Mouse (Mus musculus) urinary bladder, adult 2 months (tissue): ENCODE results near the gene Atpif1. TPM values are rescaled to one million over a fixed set of nuclear protein-coding genes. Genes with fewer than 3 reads are reported as not detected.
"Not testable (repeated sequence)": the region's sequence is repeated elsewhere in the genome, so short reads cannot be mapped to it uniquely, and the experiment has no call there.

ENCODE experiments used
- DNase-seq: peaks from one replicate; pipeline ENCODE4 v3.0.0; 2022; ENCODE audit warnings: low spot score
- polyA plus RNA-seq: library from polyadenylated mRNA; depleted of rRNA; stranded (reverse); fragments of >200 nt; gene quantifications from 2 replicates; pipeline ENCODE4 v1.2.3, GENCODE M21; 2012; rRNA removed

The Atpif1 gene
- polyA plus RNA-seq, 1 experiment: 421 TPM

GRCm38 (mm10) chr4:132491057-132491456 lies 42.4 kb downstream of the Atpif1 start:
- DNase-seq: no peak

DNA sequence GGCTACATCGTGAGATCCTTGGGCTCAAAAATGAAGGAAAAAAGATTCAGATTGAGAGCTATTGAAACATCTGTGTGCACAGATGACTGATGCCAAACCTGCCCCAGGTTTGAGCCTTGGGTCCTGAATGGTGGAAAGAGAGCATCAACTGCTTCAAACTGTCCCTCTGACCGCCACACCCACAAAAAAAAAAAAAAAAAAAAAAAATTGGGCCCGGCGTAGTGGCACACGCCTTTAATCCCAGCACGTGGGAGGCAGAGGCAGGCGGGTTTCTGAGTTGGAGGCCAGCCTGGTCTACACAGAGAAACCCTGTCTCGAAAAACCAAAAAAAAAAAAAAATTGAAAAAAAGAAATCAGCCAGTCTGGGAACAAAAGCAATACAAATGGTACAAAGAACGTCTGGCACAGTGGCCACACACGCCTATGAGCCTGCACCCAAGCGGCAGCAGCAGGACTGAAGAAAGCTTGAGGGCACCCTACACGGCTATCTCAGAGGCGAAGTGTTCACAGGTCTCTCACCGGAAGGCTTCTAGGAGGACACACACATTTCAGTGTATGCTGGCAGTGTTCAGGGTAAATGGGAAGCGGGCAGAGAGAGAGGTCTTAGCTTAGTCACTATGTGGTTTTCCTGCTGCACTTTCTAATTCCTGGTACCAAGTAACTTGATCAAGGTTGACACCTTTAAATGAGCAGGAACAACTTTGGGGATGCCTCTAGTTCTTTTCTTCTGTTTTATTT lies 43.0 kb downstream of the Atpif1 start:
- DNase-seq: no peak

- DNase-seq: no peak
These were observed 44.5 kb downstream of the Atpif1 start for GRCm38 (mm10) chr4:132488976-132489375.

- no peak for DNase-seq
These were observed 44.9 kb downstream of the Atpif1 start for GRCm38 (mm10) chr4:132488521-132488920.

DNA sequence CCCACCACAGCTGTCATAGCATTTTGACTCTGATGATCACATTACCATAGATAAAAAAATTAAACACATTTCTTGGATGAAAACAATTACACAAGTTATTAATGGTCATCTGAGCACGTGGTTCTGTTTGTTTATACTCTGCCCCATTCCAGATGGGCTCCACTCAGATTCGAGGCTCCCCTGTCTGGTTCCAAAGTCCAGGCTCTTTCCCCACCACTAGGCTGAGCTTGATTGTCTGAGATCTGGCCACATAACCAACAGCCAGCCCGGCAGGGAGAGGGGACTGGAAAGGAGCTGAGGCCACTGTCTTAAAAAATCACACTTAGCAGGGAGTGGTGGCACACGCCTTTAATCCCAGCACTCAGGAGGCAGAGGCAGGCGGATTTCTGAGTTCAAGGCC lies 48.6 kb downstream of the Atpif1 start:
- DNase-seq: no peak

DNA sequence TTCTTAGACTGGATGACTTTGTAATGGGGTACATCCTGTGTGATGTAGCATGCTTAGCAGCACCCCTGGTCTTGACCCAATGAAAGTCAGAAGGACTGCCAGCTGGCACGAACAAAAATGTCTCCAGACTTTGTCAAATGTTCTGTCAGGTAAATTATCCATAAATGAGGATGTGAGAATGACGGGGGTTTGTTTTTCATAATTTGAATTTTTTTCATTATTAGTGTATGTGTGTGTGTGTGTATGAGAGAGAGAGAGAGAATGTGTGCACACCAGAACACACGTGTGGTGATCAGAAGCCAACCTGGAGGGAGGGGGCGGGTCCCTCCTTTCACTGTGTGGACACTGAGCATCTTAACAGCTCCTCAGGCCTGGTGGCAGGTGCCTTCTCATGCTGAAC lies 49.2 kb downstream of the Atpif1 start:
- DNase-seq: no peak

- no peak for DNase-seq
These were observed 50.4 kb downstream of the Atpif1 start for GRCm38 (mm10) chr4:132482956-132483608.

- DNase-seq: not testable (repeated sequence)
These were observed 51.4 kb downstream of the Atpif1 start for GRCm38 (mm10) chr4:132482104-132482503.

Other genes with a start within 250 kb of the Atpif1 start
- 2.3 and 3.6 TPM in 2 replicates for gene Rab42, start 230.3 kb downstream of the Atpif1 start, polyA plus RNA-seq
- 12.3 and 22.9 TPM in 2 replicates for gene Trnau1ap, start 204.1 kb downstream of the Atpif1 start, polyA plus RNA-seq
- gene Rcc1, start 180.1 kb downstream of the Atpif1 start, polyA plus RNA-seq: 7.5 and 8.7 TPM in 2 replicates
- gene Phactr4, start 111.2 kb downstream of the Atpif1 start, polyA plus RNA-seq: 9.1 and 14.1 TPM in 2 replicates
- gene Med18, start 69.7 kb downstream of the Atpif1 start, polyA plus RNA-seq: 5.6 and 7.5 TPM in 2 replicates
- gene Sesn2, start 23.2 kb downstream of the Atpif1 start, polyA plus RNA-seq: 9.8 and 10.1 TPM in 2 replicates
- 138 and 139 TPM in 2 replicates for gene Dnajc8, start 1.9 kb upstream of the Atpif1 start, polyA plus RNA-seq
- 10.2 and 11.3 TPM in 2 replicates for gene Ptafr, start 30.4 kb upstream of the Atpif1 start, polyA plus RNA-seq
- gene Eya3, start 105.3 kb upstream of the Atpif1 start, polyA plus RNA-seq: 17.3 and 17.6 TPM in 2 replicates
- gene Xkr8, start 198.9 kb upstream of the Atpif1 start, polyA plus RNA-seq: 3.9 and 6.0 TPM in 2 replicates
- gene Smpdl3b, start 223.6 kb upstream of the Atpif1 start, polyA plus RNA-seq: 24.0 and 26.4 TPM in 2 replicates
- gene Rpa2, start 234.7 kb upstream of the Atpif1 start, polyA plus RNA-seq: 13.3 and 16.8 TPM in 2 replicates